Mouse (Mus musculus) Muller cell, postnatal 12 days (primary cell): ENCODE results near the gene Nid1.
"Not testable (repeated sequence)": the region's sequence is repeated elsewhere in the genome, so short reads cannot be mapped to it uniquely, and the experiment has no call there.

Experiments
- DNase-seq: peaks from one replicate; pipeline ENCODE4 v3.0.0-alpha.2; 2015; ENCODE audit errors: inconsistent ontology term

Nid1 gene

DNA sequence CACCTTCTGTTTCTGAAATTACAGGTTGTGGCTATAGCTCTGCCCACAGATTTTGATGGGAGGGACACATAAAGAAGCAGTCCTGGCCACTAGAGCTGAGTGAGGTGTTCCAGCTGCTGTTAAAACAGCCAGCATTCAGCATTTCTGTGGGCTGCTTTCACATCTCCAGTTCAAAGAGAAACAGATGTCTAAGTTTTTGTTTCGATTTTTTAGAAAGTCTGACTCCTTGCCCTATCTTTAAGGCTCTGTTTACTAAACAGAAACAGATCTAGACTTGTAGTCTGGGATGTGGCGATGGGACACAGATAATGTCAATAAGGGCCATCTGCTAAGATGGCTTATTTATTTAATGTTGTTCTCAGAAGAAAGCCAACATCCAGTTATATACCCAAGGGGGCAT is 54.8 kb downstream of the Nid1 start:
- no peak for DNase-seq

DNA sequence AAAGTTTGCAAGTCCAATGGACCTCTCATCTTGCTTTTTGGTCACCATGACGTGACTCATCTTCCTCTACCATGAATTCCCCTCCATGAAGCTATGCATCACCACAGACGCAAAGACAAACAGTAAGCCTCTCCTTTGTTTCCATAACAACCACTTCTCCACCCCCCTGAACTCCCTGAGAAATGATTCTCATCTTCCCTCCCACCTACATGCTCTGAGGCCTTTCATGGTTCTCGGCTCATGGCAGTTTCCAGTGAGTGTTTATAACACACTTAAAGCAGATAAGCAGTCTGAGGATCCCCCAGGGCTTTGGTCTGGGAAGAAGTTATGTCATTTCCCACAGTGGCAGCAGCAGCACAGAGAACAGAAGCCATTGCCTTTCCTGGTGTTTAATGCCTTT is 56.2 kb downstream of the Nid1 start:
- DNase-seq: no peak

DNA sequence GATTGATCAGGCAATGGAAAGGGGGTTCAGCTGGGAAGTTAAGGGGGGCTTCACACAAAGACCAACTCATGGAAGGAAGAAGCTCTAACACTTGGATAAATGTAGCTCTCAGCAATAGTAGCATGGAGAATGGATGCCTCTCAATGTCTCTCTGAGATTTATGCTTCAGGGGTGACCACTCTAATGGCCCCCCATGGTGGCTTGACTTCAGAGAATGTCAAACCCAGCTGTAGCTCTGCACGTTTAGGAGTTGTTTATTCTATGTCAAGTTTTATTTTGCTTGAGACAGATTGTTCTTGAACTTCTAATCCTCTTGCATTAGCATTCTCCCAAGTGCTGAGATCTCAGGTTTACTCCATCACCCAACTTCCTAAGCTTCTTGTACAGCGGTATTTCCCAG is 60.7 kb downstream of the Nid1 start:
- no peak for DNase-seq

DNA sequence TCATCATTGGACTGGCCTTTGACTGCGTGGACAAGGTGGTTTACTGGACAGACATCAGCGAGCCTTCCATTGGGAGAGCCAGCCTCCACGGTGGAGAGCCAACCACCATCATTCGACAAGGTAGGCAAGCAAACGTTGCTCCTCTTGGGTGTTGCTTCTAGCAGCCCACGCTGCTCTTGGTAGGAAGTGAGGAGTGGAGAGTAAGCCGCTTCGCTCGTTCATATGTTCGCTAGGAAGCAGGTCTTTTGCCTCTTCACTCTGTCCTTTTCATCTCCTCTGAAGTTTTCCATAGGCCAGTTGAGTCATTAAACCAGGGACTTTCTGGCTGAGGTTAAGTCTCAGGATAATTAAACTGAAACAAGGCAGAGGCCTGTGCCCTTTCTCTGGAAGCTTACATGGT is 65.1 kb downstream of the Nid1 start:
- no peak for DNase-seq

DNA sequence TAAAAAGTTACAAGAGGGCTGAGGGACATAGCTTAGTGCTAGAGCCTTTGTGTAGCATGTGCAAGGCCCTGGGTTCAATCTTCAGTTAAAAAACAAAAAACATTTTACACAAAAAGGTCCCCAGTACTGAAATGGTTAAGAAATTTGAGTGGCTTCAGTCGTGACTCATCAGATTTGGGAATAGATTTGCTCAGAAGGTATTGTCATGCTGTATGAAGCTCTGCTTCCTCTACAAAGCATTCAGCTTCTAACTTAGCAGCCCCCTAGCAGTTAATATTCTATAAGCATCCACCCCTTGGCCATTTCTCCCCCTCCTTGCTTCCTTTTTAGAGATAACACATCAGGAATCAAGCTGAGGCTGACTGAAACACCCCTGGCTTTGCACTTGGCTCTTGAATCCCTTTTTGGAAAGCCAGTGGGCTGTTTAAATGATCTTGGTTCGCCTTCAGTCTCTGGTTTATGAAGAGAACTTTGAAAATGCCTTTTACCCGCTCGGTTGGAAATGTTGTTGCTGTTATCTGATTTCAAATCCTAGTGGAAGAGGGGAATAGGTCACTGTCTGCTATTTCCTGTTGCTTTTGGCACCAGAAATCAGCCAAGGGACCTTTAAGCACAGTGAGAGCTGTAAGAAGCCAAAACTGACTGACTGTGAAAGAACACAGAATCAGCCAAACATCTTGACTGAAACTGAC is 66.5 kb downstream of the Nid1 start:
- no peak for DNase-seq

DNA sequence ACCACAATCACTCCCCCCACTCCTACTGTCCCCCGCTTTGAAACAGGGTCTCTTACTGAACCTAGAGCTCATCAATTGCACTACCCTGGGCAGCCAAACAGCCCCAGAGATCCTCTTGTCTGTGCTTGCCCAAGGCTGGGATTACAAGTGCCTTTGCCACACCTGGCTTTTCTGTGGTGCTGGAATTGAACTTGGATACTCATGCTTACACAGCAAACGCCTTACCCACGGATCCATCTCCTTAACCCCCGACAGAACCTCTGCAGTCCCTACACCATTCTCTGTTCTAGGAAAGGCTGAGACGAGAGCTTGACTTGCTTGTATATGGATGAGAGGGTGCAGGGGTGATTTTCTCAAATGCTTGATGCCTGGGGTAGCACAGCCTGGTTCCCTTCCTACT is 67.7 kb downstream of the Nid1 start:
- DNase-seq: no peak

DNA sequence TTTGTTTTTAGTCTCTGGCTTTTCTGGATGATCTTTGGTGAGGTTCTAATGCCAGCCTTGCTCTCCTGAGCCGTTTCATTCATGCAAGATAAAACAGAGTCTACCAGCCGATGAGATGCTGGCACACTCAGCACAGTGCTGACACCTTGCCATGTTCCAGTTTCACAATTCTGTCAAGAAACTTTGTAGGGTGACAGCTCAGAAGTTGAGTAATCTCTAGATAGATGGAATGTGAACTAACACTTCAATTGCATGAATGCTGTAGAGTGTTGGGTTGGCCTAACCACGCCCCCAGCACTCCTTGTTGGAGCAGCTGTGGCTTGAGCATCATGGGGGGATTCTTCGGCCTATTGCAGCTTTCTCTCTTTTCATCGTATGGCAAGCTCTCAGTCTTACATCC is 69.2 kb downstream of the Nid1 start:
- DNase-seq: no peak

DNA sequence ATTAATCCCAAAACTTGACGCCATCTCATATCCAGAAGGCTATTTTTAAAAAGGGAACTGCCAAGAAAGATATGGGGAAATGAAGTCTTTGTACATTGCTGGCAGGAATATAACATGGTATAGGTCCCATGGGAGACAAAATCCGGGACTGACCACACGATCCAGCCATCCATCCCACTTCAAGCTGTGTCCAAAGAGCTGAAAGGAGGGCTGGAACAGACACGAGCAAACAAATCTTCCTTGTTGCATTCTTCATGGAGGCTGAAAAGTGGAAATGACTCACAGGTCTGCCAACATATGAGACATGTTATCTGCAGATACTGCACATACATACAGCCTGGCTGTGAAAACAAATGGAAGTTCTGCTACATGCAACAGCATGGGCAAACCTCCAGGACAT is 77.5 kb downstream of the Nid1 start:
- no peak for DNase-seq

DNA sequence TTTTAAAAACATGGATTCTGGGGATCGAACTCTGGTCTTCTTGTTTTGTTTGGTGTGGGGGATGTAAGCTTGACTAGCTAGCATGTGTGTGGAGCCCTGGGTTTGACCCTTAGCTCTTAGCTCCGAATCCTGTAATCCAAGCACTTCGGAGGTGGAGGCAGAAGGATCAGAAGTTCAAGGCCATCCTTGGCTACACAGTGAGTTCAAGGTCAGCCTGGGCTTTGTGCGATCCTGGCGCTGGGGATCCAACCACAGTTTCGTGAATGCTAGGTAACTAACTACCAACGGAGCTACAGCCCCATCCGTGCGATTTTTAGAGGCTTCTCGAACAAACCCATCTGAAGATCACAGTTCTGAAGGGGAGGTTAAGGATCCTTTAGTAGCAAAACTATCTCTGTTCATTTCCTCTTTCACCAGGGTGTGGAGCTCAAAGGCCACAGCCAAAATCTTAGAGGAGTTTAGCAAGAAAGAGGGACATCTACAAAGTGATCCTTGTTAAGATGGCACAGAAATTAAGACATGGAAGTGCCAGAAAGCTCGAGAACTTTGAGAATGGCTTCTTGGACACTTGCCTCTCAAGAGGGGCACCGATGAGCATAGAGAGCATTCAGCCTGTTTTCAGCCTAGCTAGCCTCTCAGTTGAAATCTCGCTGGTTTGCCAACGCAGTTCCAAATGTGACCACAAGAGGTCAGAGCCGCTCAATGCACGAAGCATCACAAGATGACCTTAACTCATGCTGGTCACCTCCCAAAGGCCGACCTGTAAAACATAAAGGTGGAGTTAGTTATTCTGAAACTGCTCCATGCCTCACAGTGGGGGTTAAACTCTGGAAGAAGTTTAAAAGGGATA is 79.2 kb downstream of the Nid1 start:
- peak; percentile 62 for DNase-seq

DNA sequence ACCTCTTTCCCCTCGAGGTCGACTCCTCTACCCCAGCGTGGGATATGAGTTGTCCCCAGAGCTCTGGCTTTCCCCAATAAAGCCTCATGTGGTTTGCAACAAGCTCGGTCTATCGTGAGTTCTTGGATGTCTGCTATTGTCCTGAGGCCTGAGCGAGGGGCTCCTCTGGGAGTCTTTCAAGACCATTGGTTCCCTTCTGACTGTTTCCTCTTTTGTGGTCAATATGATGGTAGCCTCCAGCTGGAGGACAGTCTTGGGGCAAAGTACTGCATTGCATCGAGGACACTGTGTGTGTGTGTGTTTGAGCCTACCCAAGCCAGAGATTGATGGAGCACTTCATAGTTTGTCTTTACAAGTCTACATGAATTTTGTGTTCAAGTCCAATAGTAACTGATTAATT is 80.8 kb downstream of the Nid1 start:
- DNase-seq: no peak

DNA sequence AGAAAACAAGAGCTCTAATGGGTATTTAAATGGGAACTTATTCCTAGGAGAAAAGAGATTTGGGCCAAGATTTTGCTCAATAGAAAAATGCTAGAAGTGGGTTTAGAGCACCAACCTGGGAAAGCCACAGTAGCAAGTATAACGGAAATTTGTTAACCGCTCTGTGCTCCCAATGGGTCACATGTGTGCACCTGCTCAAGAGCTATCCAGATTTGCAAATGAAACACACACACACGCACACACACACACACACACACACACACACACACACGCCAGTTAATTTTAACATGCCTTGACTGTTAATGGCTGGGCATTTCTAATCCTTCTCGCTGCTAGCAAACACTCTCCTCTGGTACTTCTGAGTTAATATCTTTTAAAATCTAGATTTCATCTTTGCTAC is 83.1 kb downstream of the Nid1 start:
- no peak for DNase-seq

DNA sequence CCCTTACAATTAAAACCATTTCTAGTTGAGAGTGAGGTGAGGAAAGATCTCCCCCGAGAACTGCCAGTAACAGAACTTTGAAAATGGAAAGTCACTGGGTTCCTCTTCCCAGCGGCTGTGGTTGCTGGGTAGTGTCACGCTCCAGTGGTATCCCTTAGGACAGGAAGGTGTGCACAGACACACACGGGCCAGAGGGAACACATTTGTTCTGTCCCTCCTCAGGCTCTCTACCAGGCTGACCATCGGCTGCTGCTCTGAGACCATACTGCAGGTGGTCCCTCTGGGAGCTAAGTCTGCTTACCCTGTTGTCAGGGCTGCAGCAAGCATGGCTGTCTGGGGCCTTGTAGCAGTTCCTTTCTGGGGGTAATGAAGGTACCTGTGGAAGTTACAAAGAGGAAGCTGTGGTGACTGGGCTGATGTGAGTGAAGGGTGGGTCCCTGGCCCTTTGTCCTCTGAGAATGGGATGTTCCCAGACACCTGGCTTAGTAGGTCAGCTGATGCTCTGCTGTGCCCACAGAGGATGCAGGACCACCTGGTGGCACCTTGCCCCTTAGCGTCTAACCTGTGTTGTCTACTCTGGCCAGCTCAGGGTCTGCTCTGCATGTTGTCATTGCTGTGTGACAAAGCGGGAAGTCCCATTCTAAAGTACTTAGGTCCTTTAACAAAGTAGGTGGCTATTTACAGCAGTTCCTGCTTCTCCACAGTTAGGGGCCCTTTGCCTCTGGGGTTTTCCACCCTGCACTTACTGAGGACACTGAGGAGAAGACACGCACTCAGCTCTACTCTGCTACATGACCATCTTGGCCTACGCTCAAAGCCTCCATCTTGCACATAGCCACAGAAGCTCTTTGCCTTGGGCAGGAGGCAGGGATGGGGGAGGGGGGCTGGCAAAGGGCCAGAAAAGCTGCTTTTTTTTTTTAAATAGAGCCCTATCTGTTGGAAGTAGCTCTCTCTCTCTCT is 86.6 kb downstream of the Nid1 start:
- no peak for DNase-seq

DNA sequence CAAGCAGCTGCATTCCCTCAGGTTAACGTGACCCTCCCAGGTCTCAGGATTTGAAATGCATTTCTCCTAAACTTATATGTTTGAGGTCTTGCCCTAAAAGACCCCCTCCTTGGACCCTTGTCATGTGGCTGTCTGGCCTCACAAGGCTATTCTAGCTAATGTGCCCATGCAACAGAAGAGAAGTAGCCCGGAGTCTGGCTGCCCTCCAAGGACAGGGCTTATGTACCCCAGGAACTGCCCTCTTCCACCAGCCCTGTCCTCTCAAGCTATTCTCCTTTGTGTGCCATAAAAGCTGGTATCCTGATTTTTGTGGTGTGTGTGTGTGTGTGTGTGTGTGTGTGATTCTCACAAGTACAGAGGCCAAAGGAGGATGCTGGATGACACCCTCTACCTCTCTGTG is 87.9 kb downstream of the Nid1 start:
- DNase-seq: no peak

DNA sequence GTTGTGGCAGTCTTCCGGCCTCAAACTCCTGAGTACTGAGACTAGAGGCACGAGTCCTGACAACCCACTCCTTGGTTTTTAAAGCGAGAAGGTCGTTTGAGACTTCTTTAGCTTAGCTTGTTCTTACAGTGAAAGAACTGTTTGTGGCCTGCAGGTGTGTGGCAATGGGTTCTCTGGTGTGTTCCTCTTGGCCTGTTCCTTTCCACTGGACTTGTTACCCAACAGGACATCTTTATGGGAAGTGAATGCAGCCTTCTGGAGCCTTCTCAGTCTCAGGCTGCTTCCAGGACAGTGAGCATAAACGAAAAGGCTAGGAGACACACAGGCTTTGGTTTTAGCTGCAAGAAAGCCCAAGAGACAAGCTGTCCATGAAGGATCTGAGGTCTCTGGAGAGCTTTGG is 88.5 kb downstream of the Nid1 start:
- DNase-seq: no peak

DNA sequence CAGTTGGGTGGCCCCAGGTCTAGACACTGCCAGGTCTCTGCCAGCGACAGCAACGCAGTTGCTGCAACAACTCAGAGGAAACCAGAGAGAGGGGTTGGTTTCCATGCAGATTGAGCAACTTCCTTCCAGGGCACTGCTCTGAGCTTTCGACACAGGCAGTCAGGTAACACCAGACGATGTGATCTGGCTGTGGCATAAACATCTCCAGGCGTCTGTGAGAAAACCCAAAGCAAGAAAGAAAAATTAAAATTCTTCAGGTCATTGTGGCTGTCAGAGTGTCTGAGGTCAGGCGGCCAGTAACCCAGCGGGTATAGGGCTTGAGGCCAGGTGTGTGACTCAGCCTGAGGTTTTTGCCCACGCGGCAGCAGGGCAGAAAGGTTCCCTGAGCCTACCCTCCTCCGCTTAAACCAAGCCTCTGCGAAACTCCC is 91.8 kb downstream of the Nid1 start:
- peak; percentile 73 for DNase-seq

DNA sequence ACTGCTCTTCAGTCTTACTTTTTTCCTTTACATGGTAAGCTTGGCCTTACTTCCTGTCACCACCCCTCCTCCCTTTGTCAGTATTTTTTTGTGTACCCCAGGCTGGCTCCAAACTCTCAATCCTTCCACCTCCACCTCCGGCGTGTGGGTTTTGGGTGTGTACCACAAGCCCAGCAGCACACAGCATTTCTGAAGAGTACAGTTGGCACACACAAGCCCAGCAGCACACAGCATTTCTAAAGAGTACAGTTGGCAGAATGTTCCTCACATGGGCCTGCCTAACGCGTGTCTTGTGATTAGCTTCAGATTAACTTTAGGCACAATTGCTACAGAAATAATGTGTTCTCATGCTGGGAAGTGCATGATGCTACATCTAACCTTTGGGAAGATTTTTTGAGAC is 93.6 kb downstream of the Nid1 start:
- no peak for DNase-seq

DNA sequence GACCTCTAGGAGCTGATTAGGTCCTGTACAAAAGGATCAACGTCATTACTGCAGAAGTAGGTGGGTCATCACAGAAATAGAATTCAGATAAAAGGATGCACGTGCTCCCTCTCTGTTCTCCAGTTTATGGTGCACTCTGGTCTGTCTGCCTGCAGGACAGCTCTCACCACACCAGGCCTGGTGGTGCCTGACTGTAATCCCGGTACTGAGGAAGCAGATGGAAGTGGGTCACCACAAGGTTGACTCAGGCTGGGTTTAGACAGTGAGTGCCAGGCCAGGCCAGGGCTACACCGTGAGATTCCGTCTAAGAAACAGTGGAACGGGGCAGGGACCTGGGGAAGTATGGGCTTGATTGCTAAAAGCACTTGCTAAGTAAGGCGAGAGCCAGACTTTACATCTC is 94.6 kb downstream of the Nid1 start:
- DNase-seq: no peak

DNA sequence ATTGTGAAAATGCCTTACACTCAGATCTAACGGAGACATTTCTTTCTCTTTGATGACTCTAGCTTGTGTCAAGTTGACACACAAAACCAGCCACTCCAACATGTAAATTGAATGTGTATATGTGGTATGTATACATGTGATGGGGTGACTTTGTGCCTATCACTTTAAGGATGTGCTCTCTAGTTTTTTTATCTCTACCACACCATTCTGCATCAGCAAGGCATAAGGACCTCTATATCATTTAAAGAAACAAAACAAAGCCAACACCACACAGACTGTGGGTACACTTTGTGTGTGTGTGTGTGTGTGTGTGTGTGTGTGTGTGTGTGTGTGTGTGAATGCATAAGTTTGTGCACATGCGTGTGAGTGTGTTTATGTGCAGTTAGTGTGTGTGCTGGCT is 99.2 kb downstream of the Nid1 start:
- DNase-seq: no peak

DNA sequence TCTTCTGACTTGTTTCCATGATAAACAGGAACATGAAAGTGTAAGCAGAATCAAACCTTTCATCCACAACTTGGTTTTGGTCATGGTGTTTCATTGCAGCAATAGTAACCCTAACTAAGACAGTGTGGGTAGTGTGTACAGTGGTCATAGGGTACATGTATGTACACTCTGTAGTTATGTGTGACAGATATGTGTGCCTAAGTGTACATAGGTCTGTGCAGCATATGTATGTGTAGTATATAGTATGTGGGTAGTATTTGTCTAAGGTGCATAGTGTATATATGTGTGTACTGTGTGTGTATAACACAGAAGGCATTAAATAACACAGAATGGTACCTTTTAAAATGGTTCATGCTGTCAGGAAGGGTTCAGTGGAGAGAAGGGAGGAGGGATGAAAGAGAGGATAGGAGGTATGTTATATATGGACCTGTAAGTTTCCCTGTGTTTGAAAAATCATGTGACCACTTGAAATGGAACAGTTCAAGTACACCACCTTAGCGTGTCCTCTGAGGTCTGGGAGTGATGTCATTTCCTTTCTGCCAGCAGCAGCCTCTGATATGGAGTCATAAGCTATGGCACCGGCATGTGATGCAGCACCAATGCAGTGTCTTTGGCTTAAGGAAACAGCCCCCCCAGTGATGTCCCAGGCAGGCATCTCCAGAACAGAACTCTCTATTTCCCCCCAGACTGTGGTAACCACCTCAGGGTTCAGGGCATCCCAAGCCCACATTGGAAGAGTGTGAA is 100.1 kb downstream of the Nid1 start:
- no peak for DNase-seq

DNA sequence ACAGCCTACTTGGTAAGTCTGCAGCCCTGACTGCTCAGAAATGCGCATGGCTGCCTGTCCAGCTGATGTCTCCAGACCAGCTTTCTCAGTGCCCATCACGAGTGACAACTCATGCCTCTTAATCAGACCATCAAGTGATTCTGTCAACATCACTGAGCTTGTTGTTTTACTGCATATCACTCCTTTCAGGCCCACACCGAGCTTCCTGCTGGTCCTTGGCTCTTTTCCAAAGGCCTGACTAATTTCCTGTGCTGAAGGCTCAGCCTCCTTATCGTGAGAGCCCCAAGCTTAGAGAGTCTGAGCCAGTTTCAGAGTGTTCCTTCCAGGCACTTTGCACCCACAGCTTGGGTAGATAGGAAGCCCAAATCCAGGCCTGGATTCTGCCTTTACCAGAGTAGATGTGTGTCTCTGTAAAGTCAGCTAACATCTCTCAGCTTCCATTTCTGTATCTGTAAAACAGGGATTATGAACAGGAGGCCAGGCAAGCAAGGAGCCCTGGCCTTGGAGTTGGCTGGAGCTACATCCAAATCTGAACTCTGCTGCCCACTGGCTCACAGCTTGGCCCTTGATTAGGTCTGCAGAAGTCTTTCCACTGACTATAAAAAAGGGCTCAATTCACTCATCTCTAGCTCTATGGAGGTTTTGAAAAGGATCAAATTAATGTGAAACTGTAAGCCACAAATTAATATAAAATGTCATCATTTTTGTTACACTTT is 101.4 kb downstream of the Nid1 start:
- DNase-seq: peak; percentile 77

DNA sequence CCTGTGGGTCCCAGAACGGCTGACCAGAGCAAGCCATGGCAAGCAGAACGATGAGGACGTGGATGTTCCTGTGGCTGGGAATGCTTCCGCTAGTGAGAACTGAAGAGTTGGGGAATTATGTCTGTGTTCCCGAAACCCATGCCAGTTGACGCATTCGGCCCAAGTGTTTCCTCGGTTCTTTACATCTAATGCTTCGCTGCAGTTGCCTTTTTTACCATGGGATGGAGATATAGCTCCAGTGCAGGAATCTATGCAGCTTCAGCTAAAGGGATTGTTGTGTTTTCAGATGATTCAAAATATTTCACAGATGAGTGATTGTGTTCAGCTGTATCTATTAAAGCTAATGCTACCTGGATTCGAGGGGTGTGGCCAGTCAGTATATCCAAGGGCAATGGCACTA is 105.7 kb downstream of the Nid1 start:
- not testable (repeated sequence) for DNase-seq
